Mouse (Mus musculus) thymus, adult 2 months (tissue): Measurements from ENCODE around the gene Pten.

ENCODE experiments used
- CTCF ChIP-seq: fragments of 200-500 bp; IDR thresholded peaks from 2 replicates; pipeline ENCODE4 v1.5.1; 2012; ENCODE audit warnings: mild to moderate bottlenecking, control low read depth, low read length, moderate library complexity, borderline replicate concordance; ENCODE audit not compliant: control insufficient read depth, poor library complexity, insufficient read depth; ENCODE audit errors: extremely low read depth
- POLR2A ChIP-seq: fragments of 200-500 bp; IDR thresholded peaks from 2 replicates; pipeline ENCODE4 v1.6.1; 2012; ENCODE audit warnings: mild to moderate bottlenecking, low read length, control low read depth, moderate library complexity; ENCODE audit not compliant: control insufficient read depth, poor library complexity, insufficient read depth; ENCODE audit errors: extremely low read depth

GRCm38 (mm10) chr19:32867181-32867897, 110.0 kb downstream of the Pten start:
- TF ChIP-seq CTCF: no peak
- TF ChIP-seq POLR2A: no peak
